Mouse (Mus musculus): Measurements from ENCODE around the gene Pcsk4. TPM values are rescaled to one million over a fixed set of nuclear protein-coding genes. Genes with fewer than 3 reads are reported as not detected.

Gene Pcsk4
- total RNA-seq, 2 experiments from 2014 or later = 3.2 to 4.4 TPM

DNA sequence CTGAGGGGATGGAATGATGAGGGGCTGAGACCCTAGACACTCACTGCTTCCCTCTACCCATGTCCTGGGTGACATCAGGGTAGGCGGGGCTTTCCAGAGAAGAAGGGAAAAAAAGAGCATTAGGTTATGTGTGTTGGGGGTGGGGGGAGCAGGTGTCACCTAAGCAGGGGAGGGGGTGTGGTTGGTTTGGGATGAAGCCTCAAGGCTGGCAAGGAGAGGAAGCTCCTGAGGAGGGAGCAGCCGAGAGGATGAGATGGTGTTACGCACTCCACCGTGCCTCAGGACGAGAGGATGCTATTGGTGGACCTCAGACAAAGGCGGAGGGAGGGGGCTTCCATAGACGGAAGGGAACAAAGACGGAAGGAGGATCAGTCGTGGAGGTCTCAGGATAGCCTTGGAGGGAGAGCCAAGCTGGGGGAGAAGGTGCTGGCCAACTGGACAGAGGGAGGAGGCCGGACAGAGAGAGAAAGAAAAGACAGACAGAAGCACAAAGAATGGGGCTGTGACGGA lies 28.6 kb downstream of the Pcsk4 start:
- DNase-seq (ENCODE audit: low spot score in 2 of 2) = peak in 1 of 2 experiments; percentile 71

DNA sequence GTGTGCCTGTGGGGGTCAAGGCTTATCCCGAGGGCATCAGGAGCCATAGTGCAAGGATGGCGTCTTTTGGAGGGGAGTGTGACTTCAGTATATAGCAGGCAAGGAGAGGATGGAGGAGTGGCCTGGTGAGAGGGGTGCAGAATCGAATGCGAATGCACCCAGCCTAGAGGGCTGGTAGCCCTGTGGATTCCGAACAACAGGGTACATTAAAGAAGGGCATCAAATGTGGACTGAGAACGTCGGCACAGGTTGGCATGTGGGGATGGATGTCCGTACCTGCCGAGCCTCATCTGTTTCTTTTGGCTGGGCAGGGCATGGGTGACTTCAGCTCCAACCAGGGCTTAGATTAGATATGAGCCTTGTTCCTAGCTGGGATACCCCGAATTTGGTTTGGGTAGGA lies 29.5 kb downstream of the Pcsk4 start:
- no peak for DNase-seq (ENCODE audit: low spot score in 2 of 2)

DNA sequence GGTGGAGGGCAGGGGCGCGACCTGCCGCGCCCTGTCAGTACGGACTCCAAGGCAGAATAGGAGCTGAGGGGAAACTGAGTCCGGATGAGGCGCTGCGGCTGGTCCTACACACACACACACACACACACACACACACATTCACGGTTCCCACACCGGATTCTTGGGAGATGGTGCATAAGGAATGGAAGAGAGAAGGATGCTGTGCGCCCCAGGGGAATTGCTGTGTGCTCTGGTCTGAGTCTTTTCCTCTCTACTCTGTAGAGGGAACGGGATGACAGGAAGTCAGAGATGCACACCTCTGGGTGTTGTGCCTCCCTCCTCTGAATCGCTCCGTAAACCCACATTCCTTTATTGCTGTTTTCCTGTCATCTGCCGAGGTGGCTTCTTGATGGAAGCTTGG lies 30.0 kb downstream of the Pcsk4 start:
- DNase-seq (ENCODE audit: low spot score in 2 of 2) = no peak

GRCm38 (mm10) chr10:80298571-80299281 lies 30.6 kb downstream of the Pcsk4 start:
- DNase-seq (ENCODE audit: low spot score in 2 of 2) = peak; percentile 91 to 95

GRCm38 (mm10) chr10:80297526-80298133 lies 31.7 kb downstream of the Pcsk4 start:
- DNase-seq (ENCODE audit: low spot score in 2 of 2) = no peak

DNA sequence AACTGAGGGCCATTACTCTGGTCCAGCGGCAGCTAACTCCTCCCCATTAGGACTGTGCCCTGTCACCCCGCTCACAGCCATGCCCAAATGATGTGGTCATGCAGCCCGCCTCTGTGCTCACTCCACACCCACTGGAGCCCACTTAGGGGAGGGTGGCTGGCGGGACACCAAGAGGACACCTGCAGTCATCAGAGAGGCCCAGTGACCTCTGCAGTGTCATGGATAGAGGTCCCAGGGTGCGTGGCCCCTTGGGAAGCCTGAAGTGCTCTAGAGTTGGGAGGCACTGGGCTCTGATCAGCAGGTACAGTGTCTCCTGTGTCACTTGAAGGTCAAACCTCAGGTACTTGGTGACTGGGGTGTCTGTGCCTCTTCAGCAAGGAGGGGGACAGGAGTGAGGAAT lies 32.5 kb downstream of the Pcsk4 start:
- no peak for DNase-seq (ENCODE audit: low spot score in 2 of 2)

- DNase-seq (ENCODE audit: low spot score in 2 of 2) = peak; percentile 79 to 84
These were observed 33.5 kb downstream of the Pcsk4 start, which contains the start of gene Apc2 for GRCm38 (mm10) chr10:80295618-80296425. Apc2 (plus strand) TSS chr10:80295977.

- no peak for DNase-seq (ENCODE audit: low spot score in 2 of 2)
These were observed 34.5 kb downstream of the Pcsk4 start for GRCm38 (mm10) chr10:80294788-80295303.

DNA sequence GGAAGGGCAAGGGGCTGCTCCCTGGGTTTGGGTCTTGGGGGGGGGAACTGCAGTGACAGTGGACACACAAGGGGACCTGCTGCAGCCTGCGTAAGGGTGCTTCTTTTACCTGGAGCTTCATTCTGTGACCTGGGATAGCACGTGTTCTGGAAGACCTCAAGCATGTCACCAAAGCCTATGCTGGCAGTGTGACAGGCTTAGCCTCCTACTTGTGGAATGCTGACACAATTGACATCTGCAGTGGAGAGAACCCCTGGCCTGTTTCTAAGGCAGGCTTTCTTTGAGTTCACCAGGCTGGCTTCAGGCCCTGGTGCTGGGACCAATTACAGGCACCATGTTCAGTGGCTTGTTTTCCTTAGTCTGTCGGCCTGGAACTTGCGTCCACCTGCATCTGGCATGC lies 35.0 kb downstream of the Pcsk4 start:
- no peak for DNase-seq (ENCODE audit: low spot score in 2 of 2)

DNA sequence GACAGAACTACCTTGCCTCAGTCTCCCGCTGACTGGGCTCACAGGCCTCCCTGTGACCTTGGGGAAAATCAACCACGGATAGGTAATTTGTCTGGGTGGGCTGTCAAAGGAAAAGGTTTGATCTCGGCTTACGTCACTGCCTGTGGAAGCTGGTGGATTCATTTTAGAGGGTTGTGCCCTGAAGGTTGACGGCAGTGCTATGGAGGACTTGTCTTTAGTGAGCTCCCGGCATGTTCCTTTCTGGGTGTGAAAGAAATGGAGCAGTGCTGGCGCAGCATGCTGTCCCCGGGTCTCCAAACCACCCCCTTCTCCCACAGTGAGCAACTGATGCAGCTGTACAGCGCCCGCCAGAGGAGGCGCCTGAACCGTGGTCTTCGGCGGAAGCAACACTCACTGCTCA lies 36.0 kb downstream of the Pcsk4 start:
- no peak for DNase-seq (ENCODE audit: low spot score in 2 of 2)

DNA sequence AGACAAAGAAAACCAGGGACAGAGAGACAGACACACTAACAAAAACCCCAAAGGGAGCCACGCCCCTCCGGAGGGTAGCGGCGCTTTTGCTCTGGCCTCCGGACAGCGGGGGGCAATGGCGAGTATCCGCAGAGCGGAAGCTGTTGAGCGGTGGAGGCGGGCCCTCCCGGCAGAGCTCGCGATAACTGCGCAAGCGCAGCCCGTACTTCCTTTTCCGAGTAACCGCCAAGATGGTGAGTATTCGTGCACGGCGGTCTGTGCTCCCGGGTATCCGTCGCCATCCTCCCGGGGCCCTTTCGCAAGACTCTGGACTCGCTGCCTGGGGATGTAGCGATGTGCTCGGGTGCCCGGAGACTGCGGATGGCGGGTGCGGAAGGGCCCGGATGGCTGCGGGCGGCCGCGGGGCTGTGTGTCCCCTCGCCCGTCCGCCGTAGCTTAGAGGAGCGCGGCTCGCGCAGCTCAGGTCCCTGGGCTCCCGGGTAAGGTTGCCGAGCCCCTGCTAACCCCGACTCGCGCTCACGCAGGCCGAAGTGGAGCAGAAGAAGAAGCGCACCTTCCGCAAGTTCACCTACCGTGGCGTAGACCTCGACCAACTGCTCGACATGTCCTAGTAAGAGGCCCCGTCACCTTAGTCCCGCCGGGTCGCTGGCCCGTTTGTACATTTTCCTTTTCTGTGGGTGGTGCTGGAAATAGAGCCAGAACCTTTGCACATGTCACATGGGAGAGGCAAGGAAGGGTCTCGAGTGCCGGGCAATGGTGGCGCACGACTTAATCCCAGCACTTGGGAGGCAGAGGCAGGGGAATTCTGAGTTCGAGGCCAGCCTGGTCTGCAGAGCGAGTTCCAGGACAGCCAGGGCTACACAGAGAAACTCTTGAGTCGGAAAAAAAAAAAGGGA lies 36.8 kb downstream of the Pcsk4 start, which contains the start of gene Rps15:
Gene Rps15 (plus strand): TSS at position 203 of the 896 bp plus-strand sequence.
- DNase-seq (ENCODE audit: low spot score in 2 of 2) = peak; percentile 92 to 95

GRCm38 (mm10) chr10:80288657-80289056 lies 40.6 kb downstream of the Pcsk4 start:
- no peak for DNase-seq (ENCODE audit: low spot score in 2 of 2)

GRCm38 (mm10) chr10:80288097-80288496 lies 41.2 kb downstream of the Pcsk4 start:
- DNase-seq (ENCODE audit: low spot score in 2 of 2) = no peak

DNA sequence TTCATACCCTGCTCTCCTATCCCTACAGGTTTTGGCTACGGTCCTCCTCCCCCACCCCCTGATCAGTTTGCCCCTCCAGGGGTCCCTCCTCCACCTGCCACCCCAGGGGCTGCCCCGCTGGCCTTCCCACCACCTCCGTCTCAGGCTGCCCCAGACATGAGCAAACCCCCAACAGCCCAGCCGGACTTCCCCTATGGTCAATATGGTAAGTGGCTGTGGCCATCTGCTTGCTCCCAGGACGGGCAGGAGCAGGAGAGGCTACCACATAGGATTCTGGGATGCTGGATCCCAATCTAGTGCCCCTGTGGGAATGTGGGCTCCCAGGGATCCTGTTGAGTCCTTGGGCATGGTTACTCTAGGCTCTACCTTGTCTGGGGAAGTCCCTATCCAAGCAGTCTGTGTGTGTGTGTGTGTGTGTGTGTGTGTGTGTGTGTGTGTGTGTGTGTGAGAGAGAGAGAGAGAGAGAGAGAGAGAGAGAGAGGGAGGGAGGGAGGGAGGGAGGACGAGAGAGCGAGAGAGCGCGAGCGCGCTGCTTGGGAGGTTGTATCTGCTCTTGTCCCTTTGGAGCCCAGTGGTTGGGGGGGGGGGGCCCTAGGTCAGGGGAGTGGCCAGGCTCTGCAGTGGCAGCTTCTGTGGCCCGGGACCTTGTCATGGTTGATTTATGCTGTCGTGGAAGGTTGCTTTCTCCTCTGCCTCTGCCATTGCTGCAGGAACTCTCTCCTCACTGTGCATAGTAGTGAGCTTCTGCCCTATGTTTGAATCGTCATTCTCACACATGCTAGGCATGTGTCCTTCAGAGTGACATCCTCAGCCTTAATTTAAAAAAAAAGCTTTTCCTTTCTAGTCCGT lies 43.9 kb downstream of the Pcsk4 start:
- DNase-seq (ENCODE audit: low spot score in 2 of 2) = no peak

DNA sequence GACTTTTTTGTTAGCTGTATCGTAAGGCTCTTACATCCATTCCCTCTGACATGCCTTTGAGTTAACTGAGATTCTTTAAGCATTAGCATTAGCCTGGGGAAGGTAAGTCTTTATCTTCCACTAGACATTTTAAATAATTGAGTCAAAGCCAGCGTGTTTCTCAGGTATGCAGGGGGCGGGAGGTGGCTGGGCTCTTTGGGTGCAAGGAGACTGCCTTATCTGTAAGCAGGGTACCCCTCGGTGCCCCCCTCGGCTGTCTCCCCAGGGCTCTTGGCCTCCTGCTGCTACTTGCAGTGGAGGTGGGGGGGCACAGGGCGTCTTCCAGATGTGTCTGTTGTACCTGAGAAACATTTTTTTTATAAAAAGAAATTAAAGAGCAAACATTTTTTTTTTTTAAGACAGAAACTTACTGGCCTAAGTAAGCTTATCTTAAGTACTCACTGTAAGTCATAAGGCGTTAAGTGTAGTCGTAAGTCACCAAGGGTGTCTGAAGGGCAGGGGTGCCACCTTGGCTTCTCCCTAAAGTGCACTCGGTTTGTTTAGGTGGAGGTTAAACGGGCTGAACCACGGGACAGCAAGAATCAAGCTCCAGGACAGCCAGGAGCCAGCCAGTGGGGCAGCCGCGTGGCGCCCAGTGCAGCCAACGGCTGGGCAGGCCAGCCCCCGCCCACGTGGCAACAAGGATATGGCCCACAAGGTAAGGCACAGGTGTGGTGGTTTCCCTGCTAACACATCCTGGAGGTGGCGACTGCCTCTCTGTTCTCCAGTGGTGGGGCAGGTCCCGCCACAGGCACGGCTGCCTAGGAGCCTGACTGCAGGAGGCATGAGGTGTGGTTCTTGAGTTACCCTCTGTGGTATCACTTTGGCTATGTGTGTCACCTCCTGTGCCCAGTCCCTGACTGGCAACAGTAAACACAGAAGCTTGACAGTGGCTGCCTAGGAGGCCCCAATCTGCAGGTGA lies 46.5 kb downstream of the Pcsk4 start:
- DNase-seq (ENCODE audit: low spot score in 2 of 2) = no peak

DNA sequence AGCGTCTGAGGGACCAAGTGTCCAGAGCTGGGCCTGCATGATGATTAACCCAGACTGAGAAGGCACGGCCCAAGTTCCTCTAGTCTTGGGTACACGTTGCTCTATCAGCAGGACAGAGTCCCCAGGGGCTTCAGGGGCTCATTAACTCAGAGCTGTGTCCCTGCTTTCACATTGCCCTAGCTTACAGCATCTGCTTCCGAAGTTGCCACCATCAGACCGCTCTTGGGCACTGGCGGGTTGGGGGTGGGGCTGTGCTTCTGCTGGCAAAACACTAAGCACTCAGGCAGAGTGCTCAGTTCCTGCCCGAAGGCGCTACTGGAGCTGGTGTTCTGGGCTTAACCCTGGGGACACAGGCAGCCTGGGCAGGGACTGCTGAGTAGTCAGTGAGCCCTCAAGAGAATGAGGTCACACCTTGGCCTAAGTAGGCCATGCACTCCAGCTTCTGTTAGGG lies 47.4 kb downstream of the Pcsk4 start:
- DNase-seq (ENCODE audit: low spot score in 2 of 2) = no peak

DNA sequence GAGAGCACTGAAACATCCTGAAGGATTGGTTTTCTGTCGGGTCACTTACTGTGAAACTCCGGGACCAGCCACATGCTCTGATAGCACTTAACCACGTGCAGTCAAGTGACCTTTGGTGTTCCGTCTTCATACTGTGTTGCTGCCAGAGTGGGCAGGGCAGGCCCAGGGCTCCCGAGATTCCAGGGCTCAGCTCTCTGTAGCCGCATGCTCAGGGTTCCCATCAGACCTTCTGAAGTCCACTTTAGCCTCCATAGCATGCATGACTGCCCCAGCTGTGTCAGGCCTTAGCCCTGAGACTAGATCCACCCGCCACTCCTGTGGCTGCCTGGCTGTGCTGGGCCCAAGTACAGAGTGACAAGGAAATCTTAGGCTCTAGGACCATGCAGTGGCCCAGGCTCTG lies 48.0 kb downstream of the Pcsk4 start:
- DNase-seq (ENCODE audit: low spot score in 2 of 2) = no peak

DNA sequence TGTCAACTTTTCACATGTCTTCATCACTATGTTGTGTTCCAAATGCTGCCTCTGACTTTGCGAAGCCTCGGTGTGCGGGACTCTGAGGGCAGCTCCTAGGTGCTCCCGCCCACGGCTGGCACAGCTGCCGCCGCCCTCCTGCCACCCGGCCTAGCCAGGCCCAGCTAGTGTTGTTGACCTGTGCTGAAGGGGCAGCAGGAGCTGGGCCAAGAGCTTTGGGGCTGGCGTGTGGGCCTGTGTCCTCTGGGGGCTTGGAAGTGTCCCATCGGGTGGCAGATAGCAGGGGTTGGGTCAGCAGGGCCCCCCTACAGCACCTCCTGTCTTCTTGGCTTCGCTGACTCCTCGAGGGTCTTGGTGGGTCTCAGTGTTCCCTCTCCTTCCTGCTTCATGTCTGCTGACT lies 50.0 kb downstream of the Pcsk4 start:
- DNase-seq (ENCODE audit: low spot score in 2 of 2) = no peak

Measured in layer of hippocampus, postnatal 14 days (tissue).